Mouse (Mus musculus): Measurements from ENCODE around the gene Srsf2. TPM values are rescaled to one million over a fixed set of nuclear protein-coding genes. Genes with fewer than 3 reads are reported as not detected.

Gene Srsf2
- polyA plus RNA-seq, 1 experiment from 2014 or later, result 663 TPM

GRCm38 (mm10) chr11:116882446-116882845, 29.6 kb upstream of the Srsf2 start:
- Histone ChIP-seq H3K9ac (ENCODE audit: low read depth, low read length) (no peak overlapping the region), H3K4me3 (ENCODE audit: low read depth, low read length) (no peak overlapping the region), H3K36me3 (ENCODE audit: control insufficient read depth, insufficient read depth, low read length) (no peaks in the 10 kb centered on the region), H3K27me3 (replicated peaks; ENCODE audit: control insufficient read depth, insufficient read depth, low read length) (no peaks in the 10 kb centered on the region), H3K4me2 (ENCODE audit: low read depth, low read length) (no peak overlapping the region), H3K9me3 (ENCODE audit: control insufficient read depth, low read length) (no peaks in the 10 kb centered on the region), H3K4me1 (ENCODE audit: control insufficient read depth, insufficient read depth, low read length) (no peaks in the 10 kb centered on the region), H3K27ac (replicated peaks; ENCODE audit: low read depth, low read length) (no peak overlapping the region)
- ATAC-seq (ENCODE audit: low read depth), result no peak
- 80% methylated on average over 10 of the region's 10 CpGs for WGBS
- DNase-seq (ENCODE audit: low spot score), result no peak

GRCm38 (mm10) chr11:116881440-116881839, 28.5 kb upstream of the Srsf2 start:
- Histone ChIP-seq H3K9me3 (ENCODE audit: control insufficient read depth, low read length) (no peaks in the 10 kb centered on the region), H3K4me2 (ENCODE audit: low read depth, low read length) (no peak overlapping the region), H3K36me3 (ENCODE audit: control insufficient read depth, insufficient read depth, low read length) (no peaks in the 10 kb centered on the region), H3K27ac (replicated peaks; ENCODE audit: low read depth, low read length) (no peak overlapping the region), H3K4me1 (ENCODE audit: control insufficient read depth, insufficient read depth, low read length) (no peaks in the 10 kb centered on the region), H3K4me3 (ENCODE audit: low read depth, low read length) (no peak overlapping the region), H3K9ac (ENCODE audit: low read depth, low read length) (no peak overlapping the region), H3K27me3 (replicated peaks; ENCODE audit: control insufficient read depth, insufficient read depth, low read length) (no peaks in the 10 kb centered on the region)
- DNase-seq (ENCODE audit: low spot score), result no peak
- 46% methylated on average over 5 of the region's 5 CpGs for WGBS
- ATAC-seq (ENCODE audit: low read depth), result no peak

- DNase-seq (ENCODE audit: low spot score), result no peak
- Histone ChIP-seq H3K4me1 (ENCODE audit: control insufficient read depth, insufficient read depth, low read length) (no peaks in the 10 kb centered on the region), H3K9ac (ENCODE audit: low read depth, low read length) (no peak overlapping the region), H3K4me3 (ENCODE audit: low read depth, low read length) (no peak overlapping the region), H3K27ac (replicated peaks; ENCODE audit: low read depth, low read length) (no peak overlapping the region), H3K4me2 (ENCODE audit: low read depth, low read length) (no peak overlapping the region), H3K9me3 (ENCODE audit: control insufficient read depth, low read length) (no peaks in the 10 kb centered on the region), H3K27me3 (replicated peaks; ENCODE audit: control insufficient read depth, insufficient read depth, low read length) (no peaks in the 10 kb centered on the region), H3K36me3 (ENCODE audit: control insufficient read depth, insufficient read depth, low read length) (no peaks in the 10 kb centered on the region)
- ATAC-seq (ENCODE audit: low read depth), result no peak
- 57% methylated on average over 7 of the region's 7 CpGs for WGBS
Observed at GRCm38 (mm10) chr11:116880839-116881238, 27.9 kb upstream of the Srsf2 start.

- no peaks in the 10 kb centered on the region for H3K9me3 ChIP-seq (ENCODE audit: control insufficient read depth, low read length)
- H3K27me3 ChIP-seq (replicated peaks; ENCODE audit: control insufficient read depth, insufficient read depth, low read length), result no peaks in the 10 kb centered on the region
- H3K4me1 ChIP-seq (ENCODE audit: control insufficient read depth, insufficient read depth, low read length), result no peaks in the 10 kb centered on the region
- H3K27ac ChIP-seq (replicated peaks; ENCODE audit: low read depth, low read length), result no peak overlapping the region
- WGBS, result 78% methylated on average over 7 of the region's 8 CpGs
- DNase-seq (ENCODE audit: low spot score) (peak; percentile 30), ATAC-seq (ENCODE audit: low read depth) (no peak)
- peaks cover 17% of the 10 kb centered on the region for H3K36me3 ChIP-seq (ENCODE audit: control insufficient read depth, insufficient read depth, low read length)
- H3K4me3 ChIP-seq (ENCODE audit: low read depth, low read length), result no peak overlapping the region
- no peak overlapping the region for H3K4me2 ChIP-seq (ENCODE audit: low read depth, low read length)
- H3K9ac ChIP-seq (ENCODE audit: low read depth, low read length), result no peak overlapping the region
Observed at GRCm38 (mm10) chr11:116878454-116878853, 25.6 kb upstream of the Srsf2 start.

- Histone ChIP-seq H3K27ac (replicated peaks; ENCODE audit: low read depth, low read length) (peak overlapping the region; percentile 25), H3K36me3 (ENCODE audit: control insufficient read depth, insufficient read depth, low read length) (peaks cover 51% of the 10 kb centered on the region), H3K4me3 (ENCODE audit: low read depth, low read length) (no peak overlapping the region), H3K4me1 (ENCODE audit: control insufficient read depth, insufficient read depth, low read length) (no peaks in the 10 kb centered on the region), H3K9ac (ENCODE audit: low read depth, low read length) (no peak overlapping the region), H3K27me3 (replicated peaks; ENCODE audit: control insufficient read depth, insufficient read depth, low read length) (no peaks in the 10 kb centered on the region), H3K9me3 (ENCODE audit: control insufficient read depth, low read length) (no peaks in the 10 kb centered on the region), H3K4me2 (ENCODE audit: low read depth, low read length) (no peak overlapping the region)
- DNase-seq (ENCODE audit: low spot score) (peak; percentile 85), ATAC-seq (ENCODE audit: low read depth) (peak; percentile 68)
- WGBS, result 57% methylated on average over 20 of the region's 20 CpGs
Observed at GRCm38 (mm10) chr11:116873987-116874386, 21.1 kb upstream of the Srsf2 start.

- DNase-seq (ENCODE audit: low spot score) (peak; percentile 41), ATAC-seq (ENCODE audit: low read depth) (no peak)
- Histone ChIP-seq H3K9ac (ENCODE audit: low read depth, low read length) (no peak overlapping the region), H3K9me3 (ENCODE audit: control insufficient read depth, low read length) (no peaks in the 10 kb centered on the region), H3K4me1 (ENCODE audit: control insufficient read depth, insufficient read depth, low read length) (no peaks in the 10 kb centered on the region), H3K4me3 (ENCODE audit: low read depth, low read length) (no peak overlapping the region), H3K4me2 (ENCODE audit: low read depth, low read length) (no peak overlapping the region), H3K36me3 (ENCODE audit: control insufficient read depth, insufficient read depth, low read length) (peaks cover 64% of the 10 kb centered on the region), H3K27ac (replicated peaks; ENCODE audit: low read depth, low read length) (no peak overlapping the region), H3K27me3 (replicated peaks; ENCODE audit: control insufficient read depth, insufficient read depth, low read length) (no peaks in the 10 kb centered on the region)
- 70% methylated on average over 9 of the region's 9 CpGs for WGBS
Observed at GRCm38 (mm10) chr11:116871538-116871937, 18.6 kb upstream of the Srsf2 start.

GRCm38 (mm10) chr11:116869641-116870040, 16.7 kb upstream of the Srsf2 start:
- 81% methylated on average over 4 of the region's 4 CpGs for WGBS
- 0 out of 2 replicates have a peak, but pooled peaks have one; percentile 12 for ATAC-seq (ENCODE audit: low read depth)
- H3K27me3 ChIP-seq (replicated peaks; ENCODE audit: control insufficient read depth, insufficient read depth, low read length), result no peaks in the 10 kb centered on the region
- H3K4me1 ChIP-seq (ENCODE audit: control insufficient read depth, insufficient read depth, low read length), result no peaks in the 10 kb centered on the region
- H3K4me2 ChIP-seq (ENCODE audit: low read depth, low read length), result no peak overlapping the region
- peaks cover 76% of the 10 kb centered on the region for H3K36me3 ChIP-seq (ENCODE audit: control insufficient read depth, insufficient read depth, low read length)
- H3K9ac ChIP-seq (ENCODE audit: low read depth, low read length), result no peak overlapping the region
- no peak overlapping the region for H3K27ac ChIP-seq (replicated peaks; ENCODE audit: low read depth, low read length)
- no peak overlapping the region for H3K4me3 ChIP-seq (ENCODE audit: low read depth, low read length)
- no peak for DNase-seq (ENCODE audit: low spot score)
- H3K9me3 ChIP-seq (ENCODE audit: control insufficient read depth, low read length), result no peaks in the 10 kb centered on the region

GRCm38 (mm10) chr11:116869223-116869622, 16.3 kb upstream of the Srsf2 start:
- H3K27me3 ChIP-seq (replicated peaks; ENCODE audit: control insufficient read depth, insufficient read depth, low read length), result no peaks in the 10 kb centered on the region
- 78% methylated on average over 8 of the region's 8 CpGs for WGBS
- H3K27ac ChIP-seq (replicated peaks; ENCODE audit: low read depth, low read length), result no peak overlapping the region
- H3K4me2 ChIP-seq (ENCODE audit: low read depth, low read length), result no peak overlapping the region
- peaks cover 77% of the 10 kb centered on the region for H3K36me3 ChIP-seq (ENCODE audit: control insufficient read depth, insufficient read depth, low read length)
- H3K4me3 ChIP-seq (ENCODE audit: low read depth, low read length), result no peak overlapping the region
- peak; percentile 80 for DNase-seq (ENCODE audit: low spot score)
- H3K9ac ChIP-seq (ENCODE audit: low read depth, low read length), result no peak overlapping the region
- H3K4me1 ChIP-seq (ENCODE audit: control insufficient read depth, insufficient read depth, low read length), result no peaks in the 10 kb centered on the region
- no peaks in the 10 kb centered on the region for H3K9me3 ChIP-seq (ENCODE audit: control insufficient read depth, low read length)
- peak; percentile 64 for ATAC-seq (ENCODE audit: low read depth)

- H3K36me3 ChIP-seq (ENCODE audit: control insufficient read depth, insufficient read depth, low read length), result peaks cover 77% of the 10 kb centered on the region
- no peaks in the 10 kb centered on the region for H3K27me3 ChIP-seq (replicated peaks; ENCODE audit: control insufficient read depth, insufficient read depth, low read length)
- H3K4me3 ChIP-seq (ENCODE audit: low read depth, low read length), result no peak overlapping the region
- H3K27ac ChIP-seq (replicated peaks; ENCODE audit: low read depth, low read length), result no peak overlapping the region
- 49% methylated on average over 3 of the region's 3 CpGs for WGBS
- no peak for ATAC-seq (ENCODE audit: low read depth)
- H3K4me1 ChIP-seq (ENCODE audit: control insufficient read depth, insufficient read depth, low read length), result no peaks in the 10 kb centered on the region
- no peak for DNase-seq (ENCODE audit: low spot score)
- H3K9me3 ChIP-seq (ENCODE audit: control insufficient read depth, low read length), result no peaks in the 10 kb centered on the region
- H3K9ac ChIP-seq (ENCODE audit: low read depth, low read length), result no peak overlapping the region
- no peak overlapping the region for H3K4me2 ChIP-seq (ENCODE audit: low read depth, low read length)
Observed at GRCm38 (mm10) chr11:116868129-116868528, 15.2 kb upstream of the Srsf2 start.
